Mouse (Mus musculus): ENCODE data around the gene Eno1. TPM values are rescaled to one million over a fixed set of nuclear protein-coding genes. Genes with fewer than 3 reads are reported as not detected.
"Not testable (repeated sequence)": the region's sequence is repeated elsewhere in the genome, so short reads cannot be mapped to it uniquely, and the experiment has no call there.

Gene Eno1
- polyA plus RNA-seq, 1 experiment from 2014 or later: 1,947 TPM

DNA sequence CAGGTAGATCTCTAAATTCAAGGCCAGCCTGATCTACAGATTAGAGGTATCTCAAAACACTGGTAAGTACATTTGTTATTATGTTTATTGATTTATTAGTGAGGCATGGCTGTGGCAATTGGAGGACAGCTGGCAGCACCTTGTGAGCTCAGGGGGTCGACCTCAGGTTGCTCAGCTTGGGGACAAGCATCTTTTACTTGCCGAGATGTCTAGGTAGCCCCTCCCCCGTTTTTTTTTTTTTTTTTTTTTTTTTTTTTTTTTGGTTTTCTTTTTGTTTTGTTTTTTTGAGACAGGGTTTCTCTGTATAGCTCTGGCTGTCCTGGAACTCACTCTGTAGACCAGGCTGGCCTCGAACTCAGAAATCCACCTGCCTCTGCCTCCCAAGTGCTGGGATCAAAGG lies 34.2 kb downstream of the Eno1 start:
- H3K4me2 ChIP-seq; H3K9ac ChIP-seq; H3K4me3 ChIP-seq (replicated peaks); H3K27ac ChIP-seq; H3K9me3 ChIP-seq (replicated peaks); H3K27me3 ChIP-seq; ATAC-seq (replicated peaks; ENCODE audit: low FRiP score); H3K36me3 ChIP-seq: not testable (repeated sequence)
- peaks cover 49% of the 10 kb centered on the region for H3K4me1 ChIP-seq
- 74% methylated on average over 4 of the region's 4 CpGs for WGBS

- Histone ChIP-seq H3K36me3 (no peaks in the 10 kb centered on the region), H3K9ac (no peak overlapping the region), H3K4me2 (peak overlapping the region; percentile 45), H3K27me3 (no peaks in the 10 kb centered on the region), H3K27ac (peak overlapping the region; percentile 72), H3K4me3 (replicated peaks) (no peak overlapping the region), H3K4me1 (peaks cover 42% of the 10 kb centered on the region), H3K9me3 (replicated peaks) (no peaks in the 10 kb centered on the region)
- WGBS: 2% methylated on average over 9 of the region's 9 CpGs
- peak; percentile 57; the same call in 1 of the 2 replicates for ATAC-seq (replicated peaks; ENCODE audit: low FRiP score)
Measured at GRCm38 (mm10) chr4:150272725-150273124, 36.2 kb downstream of the Eno1 start.

GRCm38 (mm10) chr4:150275531-150275930 lies 39.0 kb downstream of the Eno1 start:
- H3K4me3 ChIP-seq (replicated peaks): no peak overlapping the region
- peaks cover 29% of the 10 kb centered on the region for H3K4me1 ChIP-seq
- no peak overlapping the region for H3K4me2 ChIP-seq
- H3K27me3 ChIP-seq: no peaks in the 10 kb centered on the region
- no peaks in the 10 kb centered on the region for H3K36me3 ChIP-seq
- ATAC-seq (replicated peaks; ENCODE audit: low FRiP score): no peak
- H3K9ac ChIP-seq: no peak overlapping the region
- no peak overlapping the region for H3K27ac ChIP-seq
- 85% methylated on average over 5 of the region's 5 CpGs for WGBS
- H3K9me3 ChIP-seq (replicated peaks): no peaks in the 10 kb centered on the region

GRCm38 (mm10) chr4:150279336-150279735 lies 42.8 kb downstream of the Eno1 start:
- not testable (repeated sequence) for H3K36me3 ChIP-seq; H3K27ac ChIP-seq; H3K4me2 ChIP-seq; H3K27me3 ChIP-seq; H3K9me3 ChIP-seq (replicated peaks); H3K9ac ChIP-seq; H3K4me3 ChIP-seq (replicated peaks); ATAC-seq (replicated peaks; ENCODE audit: low FRiP score)
- 74% methylated on average over 7 of the region's 7 CpGs for WGBS
- H3K4me1 ChIP-seq: peaks cover 23% of the 10 kb centered on the region

GRCm38 (mm10) chr4:150280002-150280401 lies 43.5 kb downstream of the Eno1 start:
- peak overlapping the region; percentile 97 for H3K27ac ChIP-seq

GRCm38 (mm10) chr4:150280459-150280858 lies 43.9 kb downstream of the Eno1 start:
- H3K9ac ChIP-seq: no peak overlapping the region; the same call in 1 of the 2 replicates
- H3K4me3 ChIP-seq (replicated peaks): peak overlapping the region; percentile 98
- no peak for ATAC-seq (replicated peaks; ENCODE audit: low FRiP score)
- no peaks in the 10 kb centered on the region for H3K27me3 ChIP-seq
- peaks cover 29% of the 10 kb centered on the region for H3K4me1 ChIP-seq
- no peaks in the 10 kb centered on the region for H3K36me3 ChIP-seq
- no peaks in the 10 kb centered on the region for H3K9me3 ChIP-seq (replicated peaks)
- peak overlapping the region; percentile 59 for H3K4me2 ChIP-seq
- peak overlapping the region; percentile 97 for H3K27ac ChIP-seq
- WGBS: 35% methylated on average over 4 of the region's 4 CpGs

More at GRCm38 (mm10) chr4:150280002-150280401, 43.5 kb downstream of the Eno1 start:
- Histone ChIP-seq H3K4me1 (peaks cover 26% of the 10 kb centered on the region), H3K9ac (no peak overlapping the region), H3K27me3 (no peaks in the 10 kb centered on the region), H3K4me3 (replicated peaks) (no peak overlapping the region), H3K9me3 (replicated peaks) (no peaks in the 10 kb centered on the region), H3K36me3 (no peaks in the 10 kb centered on the region), H3K4me2 (no peak overlapping the region)
- WGBS: 74% methylated on average over 2 of the region's 2 CpGs
- ATAC-seq (replicated peaks; ENCODE audit: low FRiP score): no peak

DNA sequence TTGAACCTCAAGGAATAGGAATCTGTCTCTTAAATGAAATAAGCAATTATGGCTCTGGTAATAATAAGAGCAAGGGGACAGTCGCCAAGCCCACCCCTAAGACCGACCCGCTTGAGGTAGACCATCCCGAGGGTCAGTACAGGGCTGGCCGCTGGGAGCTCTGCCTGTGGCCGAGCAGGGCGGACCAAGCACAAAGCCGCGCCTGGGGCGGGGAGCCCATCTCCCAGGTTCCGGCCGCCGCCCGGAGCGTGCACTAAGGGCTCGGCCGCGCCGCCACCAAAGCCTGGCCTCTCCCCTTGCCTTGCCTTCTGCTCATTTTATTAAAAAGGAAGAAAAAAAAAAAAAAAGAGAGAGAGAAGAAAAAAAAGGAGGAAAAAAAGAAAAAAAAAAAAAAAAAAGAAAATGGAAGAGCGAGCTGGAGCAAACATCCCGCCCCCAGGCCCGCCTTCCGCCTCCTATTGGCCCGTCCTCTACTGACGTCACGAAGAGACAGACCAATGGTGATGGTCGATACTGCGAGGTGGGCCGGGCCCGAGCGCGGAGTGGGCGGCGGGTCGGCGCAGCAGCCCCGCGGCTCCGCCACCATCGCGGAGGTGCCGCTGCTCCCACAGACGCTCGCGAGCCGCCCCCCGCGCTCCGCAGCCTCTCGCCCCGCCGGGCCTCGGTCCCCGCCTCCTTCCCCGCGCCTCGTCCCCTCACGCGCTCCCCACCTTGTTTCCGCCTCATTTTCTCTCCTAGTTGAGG lies 44.7 kb downstream of the Eno1 start, which contains the start of gene Rere:
Gene Rere, plus strand, starts transcription at position 629 of the 744 bp plus-strand sequence.
- Histone ChIP-seq H3K4me1 (peaks cover 35% of the 10 kb centered on the region), H3K4me2 (peak within 1 kb of the TSS; percentile 63), H3K27ac (peak within 1 kb of the TSS; percentile 97), H3K36me3 (no peaks in the 10 kb centered on the region), H3K9ac (peak within 1 kb of the TSS; percentile 100), H3K4me3 (replicated peaks) (peak within 1 kb of the TSS; percentile 98), H3K9me3 (replicated peaks) (no peaks in the 10 kb centered on the region), H3K27me3 (no peaks in the 10 kb centered on the region)
- peak; percentile 98 for ATAC-seq (replicated peaks; ENCODE audit: low FRiP score)
- WGBS: under 1% methylated on average over 54 of the region's 60 CpGs

GRCm38 (mm10) chr4:150281891-150282630 lies 45.5 kb downstream of the Eno1 start:
- Histone ChIP-seq H3K4me1 (peaks cover 42% of the 10 kb centered on the region), H3K36me3 (no peaks in the 10 kb centered on the region), H3K9me3 (replicated peaks) (no peaks in the 10 kb centered on the region), H3K4me3 (replicated peaks) (peak overlapping the region; percentile 98), H3K9ac (peak overlapping the region; percentile 100), H3K27ac (peak overlapping the region; percentile 97), H3K27me3 (no peaks in the 10 kb centered on the region), H3K4me2 (peak overlapping the region; percentile 63)
- WGBS: under 1% methylated on average over 50 of the region's 50 CpGs
- peak; percentile 57 for ATAC-seq (replicated peaks; ENCODE audit: low FRiP score)

GRCm38 (mm10) chr4:150282631-150283334 lies 46.3 kb downstream of the Eno1 start:
- peak overlapping the region; percentile 98 for H3K4me3 ChIP-seq (replicated peaks)
- H3K4me1 ChIP-seq: peaks cover 47% of the 10 kb centered on the region
- no peak for ATAC-seq (replicated peaks; ENCODE audit: low FRiP score)
- H3K9ac ChIP-seq: peak overlapping the region; percentile 100
- H3K27me3 ChIP-seq: no peaks in the 10 kb centered on the region
- peak overlapping the region; percentile 97 for H3K27ac ChIP-seq
- peak overlapping the region; percentile 63 for H3K4me2 ChIP-seq
- no peaks in the 10 kb centered on the region for H3K36me3 ChIP-seq
- 8% methylated on average over 5 of the region's 5 CpGs for WGBS
- H3K9me3 ChIP-seq (replicated peaks): no peaks in the 10 kb centered on the region

GRCm38 (mm10) chr4:150283335-150283638 lies 46.8 kb downstream of the Eno1 start:
- 19% methylated on average over 2 of the region's 2 CpGs for WGBS

DNA sequence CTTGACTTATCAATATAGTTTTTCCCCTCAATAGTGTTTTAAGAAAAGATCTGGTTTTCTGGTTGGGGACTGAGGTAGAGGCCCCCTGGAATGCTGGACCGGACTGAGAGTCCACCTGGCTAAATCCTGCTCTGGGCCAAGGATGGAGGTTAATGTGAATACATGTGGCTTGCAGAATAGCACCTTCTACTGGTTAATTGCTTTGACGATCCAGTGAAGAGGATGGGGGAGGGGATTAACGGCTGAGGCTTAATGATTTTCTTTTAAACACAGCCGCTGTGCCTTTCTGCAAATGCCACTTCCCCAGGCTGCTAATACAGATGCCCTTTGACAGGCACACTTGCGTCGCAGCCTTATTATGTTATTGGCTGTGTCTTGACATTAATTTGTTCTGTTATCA lies 47.5 kb downstream of the Eno1 start:
- no peak overlapping the region for H3K27ac ChIP-seq
- no peaks in the 10 kb centered on the region for H3K27me3 ChIP-seq
- H3K4me3 ChIP-seq (replicated peaks): peak overlapping the region; percentile 98
- peaks cover 58% of the 10 kb centered on the region for H3K4me1 ChIP-seq
- H3K4me2 ChIP-seq: peak overlapping the region; percentile 63
- H3K9ac ChIP-seq: peak overlapping the region; percentile 100; the same call in 1 of the 2 replicates
- no peaks in the 10 kb centered on the region for H3K9me3 ChIP-seq (replicated peaks)
- H3K36me3 ChIP-seq: no peaks in the 10 kb centered on the region
- WGBS: 11% methylated on average over 6 of the region's 6 CpGs
- no peak for ATAC-seq (replicated peaks; ENCODE audit: low FRiP score)

More at GRCm38 (mm10) chr4:150283335-150283638, 46.8 kb downstream of the Eno1 start:
- Histone ChIP-seq H3K27me3 (no peaks in the 10 kb centered on the region), H3K36me3 (no peaks in the 10 kb centered on the region), H3K27ac (peak overlapping the region; percentile 63), H3K9ac (peak overlapping the region; percentile 100; the same call in 1 of the 2 replicates), H3K4me1 (peaks cover 51% of the 10 kb centered on the region), H3K4me2 (peak overlapping the region; percentile 63), H3K9me3 (replicated peaks) (no peaks in the 10 kb centered on the region), H3K4me3 (replicated peaks) (peak overlapping the region; percentile 98)
- ATAC-seq (replicated peaks; ENCODE audit: low FRiP score): no peak

DNA sequence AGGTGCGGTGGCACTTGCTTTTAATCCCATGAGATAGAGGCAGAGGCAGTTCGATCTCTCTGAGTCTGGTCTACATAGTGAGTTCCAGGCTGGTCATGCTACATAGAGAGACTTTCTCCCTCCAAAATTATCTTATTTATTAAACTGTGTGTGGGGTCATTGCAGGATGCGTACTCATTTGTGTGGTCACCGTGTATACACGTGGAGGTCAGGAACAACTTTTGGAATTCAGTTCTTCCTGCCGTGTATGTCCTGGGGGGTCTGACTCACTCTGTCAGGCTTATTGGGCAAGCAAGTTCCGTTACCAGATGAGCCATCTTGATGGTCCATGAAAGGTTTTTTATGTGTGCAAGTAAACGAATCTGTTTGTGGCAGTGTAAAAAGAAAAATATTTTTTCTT lies 50.5 kb downstream of the Eno1 start:
- ATAC-seq (replicated peaks; ENCODE audit: low FRiP score): no peak
- Histone ChIP-seq H3K4me3 (replicated peaks) (no peak overlapping the region), H3K27me3 (no peaks in the 10 kb centered on the region), H3K9me3 (replicated peaks) (no peaks in the 10 kb centered on the region; the same call in 1 of the 2 replicates), H3K9ac (no peak overlapping the region), H3K4me1 (peaks cover 62% of the 10 kb centered on the region), H3K4me2 (no peak overlapping the region), H3K27ac (no peak overlapping the region), H3K36me3 (peaks cover 18% of the 10 kb centered on the region)
- WGBS: 74% methylated on average over 8 of the region's 8 CpGs

Measured in kidney, embryonic 15.5 days (tissue).